Mouse (Mus musculus) midbrain, postnatal 0 days (tissue): ENCODE measurements around the gene AI464131. TPM values are rescaled to one million over a fixed set of nuclear protein-coding genes. Genes with fewer than 3 reads are reported as not detected.

ENCODE experiments used
- ATAC-seq: fragments of 200-750 bp; cut with Nextera tagmentation; 2 replicates; pipeline ENCODE4 v1.8.0; 2017; ENCODE audit warnings: moderate number of reproducible peaks, mild to moderate bottlenecking, moderate TSS enrichment, moderate library complexity; ENCODE audit not compliant: low FRiP score
- DNase-seq: peaks from one replicate; pipeline ENCODE4 v3.0.0-alpha.2; 2015; ENCODE audit warnings: low spot score
- H3K27ac ChIP-seq: fragments of 300-500 bp; sonication (generic); 2 replicates; pipeline ENCODE4 v1.5.1; 2014; ENCODE audit warnings: low read depth, mild to moderate bottlenecking, low read length, mixed read lengths
- H3K27me3 ChIP-seq: fragments of 300-500 bp; sonication (generic); 2 replicates; pipeline ENCODE4 v1.6.1; 2014; ENCODE audit warnings: low read length, control low read depth, mixed read lengths; ENCODE audit not compliant: insufficient read depth
- H3K36me3 ChIP-seq: fragments of 300-500 bp; sonication (generic); 2 replicates; pipeline ENCODE4 v1.6.1; 2014; ENCODE audit warnings: low read length, control low read depth, mixed read lengths; ENCODE audit not compliant: insufficient read depth
- H3K4me1 ChIP-seq: fragments of 300-500 bp; sonication (generic); 2 replicates; pipeline ENCODE4 v1.6.1; 2014; ENCODE audit warnings: mild to moderate bottlenecking, control low read depth, antibody characterized with exemption, low read length, mixed read lengths; ENCODE audit not compliant: insufficient read depth
- H3K4me2 ChIP-seq: fragments of 300-500 bp; sonication (generic); 2 replicates; pipeline ENCODE4 v1.6.1; 2014; ENCODE audit warnings: low read depth, mild to moderate bottlenecking, low read length, mixed read lengths; ENCODE audit not compliant: poor library complexity, severe bottlenecking
- H3K4me3 ChIP-seq: fragments of 300-500 bp; sonication (generic); 2 replicates; pipeline ENCODE4 v1.5.1; 2014; ENCODE audit warnings: low read depth, mild to moderate bottlenecking, low read length, moderate library complexity
- H3K9ac ChIP-seq: fragments of 300-500 bp; sonication (generic); replicated peaks from 2 replicates; pipeline ENCODE4 v1.6.1; 2014; ENCODE audit warnings: mild to moderate bottlenecking, low read length, moderate library complexity, mixed read lengths; ENCODE audit not compliant: poor library complexity, severe bottlenecking
- H3K9me3 ChIP-seq: fragments of 300-500 bp; sonication (generic); 2 replicates; pipeline ENCODE4 v1.6.1; 2016; ENCODE audit warnings: low read length, control low read depth
- CTCF ChIP-seq: IDR thresholded peaks from 2 replicates; pipeline ENCODE4 v1.5.1; 2016; ENCODE audit warnings: antibody characterized with exemption, mild to moderate bottlenecking
- WGBS: fragments of 180-500 bp; shearing (Covaris S2); extraction: QIAGEN DNeasy Blood & Tissue Kit; methylation state at CpG from one replicate; pipeline ENCODE4 v1.1.7; 2014; 5-methylcytosine and 5-hydroxymethylcytosine counted together
- polyA plus RNA-seq: library from polyadenylated mRNA; unstranded; fragments of >200 nt; fragmentation: Nextera tagmentation; extraction: Ambion mirVana; gene quantifications from 2 replicates; pipeline ENCODE4 v1.2.1, GENCODE M21; 2015
- total RNA-seq: library from RNA; depleted of rRNA; stranded (reverse); fragments of >200 nt; gene quantifications from 2 replicates; pipeline ENCODE4 v1.2.3, GENCODE M21; 2014

AI464131 gene
- total and polyA plus RNA-seq, 2 experiments from 2014 or later: 15.7 to 46.0 TPM

GRCm38 (mm10) chr4:41477648-41478160 is 25.2 kb downstream of the AI464131 start:
- H3K36me3 ChIP-seq: peaks cover 17% of the 10 kb centered on the region
- ATAC-seq (no peak), DNase-seq (no peak)
- H3K9ac ChIP-seq: no peak overlapping the region
- no peaks in the 10 kb centered on the region for H3K9me3 ChIP-seq
- no peaks in the 10 kb centered on the region for H3K4me1 ChIP-seq
- no peak overlapping the region for H3K4me2 ChIP-seq
- no peak overlapping the region for H3K4me3 ChIP-seq
- no peaks in the 10 kb centered on the region for H3K27me3 ChIP-seq
- H3K27ac ChIP-seq: no peak overlapping the region
- 92% methylated on average over 9 of the region's 9 CpGs for WGBS
- TF ChIP-seq CTCF: no peak

GRCm38 (mm10) chr4:41471384-41471689 is 31.5 kb downstream of the AI464131 start:
- no peak for TF ChIP-seq CTCF
- Histone ChIP-seq H3K4me2 (no peak overlapping the region), H3K27me3 (no peaks in the 10 kb centered on the region), H3K36me3 (no peaks in the 10 kb centered on the region), H3K4me3 (no peak overlapping the region), H3K9ac (no peak overlapping the region), H3K27ac (peak overlapping the region; percentile 47; the same call in 1 of the 2 replicates), H3K9me3 (no peaks in the 10 kb centered on the region), H3K4me1 (no peaks in the 10 kb centered on the region; the same call in 1 of the 2 replicates)
- no peak for DNase-seq
- 83% methylated on average over 1 of the region's 1 CpGs for WGBS
- no peak; the same call in 1 of the 2 replicates for ATAC-seq

GRCm38 (mm10) chr4:41470684-41471383 is 32.0 kb downstream of the AI464131 start:
- H3K9ac ChIP-seq: 0 out of 2 replicates have a peak overlapping the region, but pooled peaks have one; percentile 13
- peak overlapping the region; percentile 47 for H3K27ac ChIP-seq
- H3K4me1 ChIP-seq: no peaks in the 10 kb centered on the region; the same call in 1 of the 2 replicates
- no peaks in the 10 kb centered on the region for H3K27me3 ChIP-seq
- H3K36me3 ChIP-seq: no peaks in the 10 kb centered on the region
- H3K9me3 ChIP-seq: no peaks in the 10 kb centered on the region
- DNase-seq (peak; percentile 74), ATAC-seq (peak; percentile 62)
- H3K4me3 ChIP-seq: no peak overlapping the region
- TF ChIP-seq CTCF: no peak
- no peak overlapping the region for H3K4me2 ChIP-seq
- WGBS: 38% methylated on average over 5 of the region's 5 CpGs

GRCm38 (mm10) chr4:41470051-41470683 is 32.7 kb downstream of the AI464131 start:
- no peaks in the 10 kb centered on the region for H3K9me3 ChIP-seq
- H3K9ac ChIP-seq: 0 out of 2 replicates have a peak overlapping the region, but pooled peaks have one; percentile 13
- ATAC-seq: no peak
- no peaks in the 10 kb centered on the region for H3K27me3 ChIP-seq
- peak; percentile 27 for DNase-seq
- H3K4me3 ChIP-seq: no peak overlapping the region
- H3K4me2 ChIP-seq: no peak overlapping the region
- TF ChIP-seq CTCF: no peak
- no peaks in the 10 kb centered on the region; the same call in 1 of the 2 replicates for H3K4me1 ChIP-seq
- WGBS: 53% methylated on average over 7 of the region's 7 CpGs
- no peaks in the 10 kb centered on the region for H3K36me3 ChIP-seq
- no peak overlapping the region; the same call in 1 of the 2 replicates for H3K27ac ChIP-seq

GRCm38 (mm10) chr4:41469199-41469598 is 33.7 kb downstream of the AI464131 start:
- no peaks in the 10 kb centered on the region; the same call in 1 of the 2 replicates for H3K4me1 ChIP-seq
- no peaks in the 10 kb centered on the region for H3K9me3 ChIP-seq
- TF ChIP-seq CTCF: no peak
- no peaks in the 10 kb centered on the region for H3K27me3 ChIP-seq
- H3K27ac ChIP-seq: 0 out of 2 replicates have a peak overlapping the region, but pooled peaks have one; percentile 2
- ATAC-seq: no peak
- 74% methylated on average over 10 of the region's 10 CpGs for WGBS
- DNase-seq: no peak
- no peak overlapping the region for H3K9ac ChIP-seq
- no peak overlapping the region for H3K4me3 ChIP-seq
- no peak overlapping the region for H3K4me2 ChIP-seq
- no peaks in the 10 kb centered on the region for H3K36me3 ChIP-seq
